Mouse (Mus musculus) B cell, adult (primary cell): Measurements from ENCODE around the gene Rpa1. TPM values are rescaled to one million over a fixed set of nuclear protein-coding genes. Genes with fewer than 3 reads are reported as not detected.

Experiments
- total RNA-seq: library from RNA; stranded (reverse); gene quantifications from 4 replicates; pipeline ENCODE4 v1.2.4, GENCODE M21; 2023; ENCODE audit not compliant: inconsistent age

Gene Rpa1
- 96.0 to 124 TPM (median 109 TPM) in 4 replicates for total RNA-seq

GRCm38 (mm10) chr11:75348199-75348889 is at the start of gene Rpa1, which contains the start of gene Smyd4:
Rpa1 (minus strand) TSS chr11:75348324.
Smyd4 (plus strand) TSS chr11:75348433.

Other genes starting within 250 kb of the Rpa1 start
- gene Hic1, start 178.8 kb downstream of the Rpa1 start, total RNA-seq, result 3.1 to 8.2 TPM (median 5.4 TPM) in 4 replicates
- gene Ovca2, start 169.5 kb downstream of the Rpa1 start, total RNA-seq, result 17.3 to 20.9 TPM (median 17.7 TPM) in 4 replicates
- 26.6 to 29.2 TPM (median 27.2 TPM) in 4 replicates for gene Dph1, start 157.1 kb downstream of the Rpa1 start, total RNA-seq
- 0.57 to 1.1 TPM (median 0.79 TPM) in 4 replicates for gene Rtn4rl1, start 154.5 kb downstream of the Rpa1 start, total RNA-seq
- 10.9 to 13.5 TPM (median 12.4 TPM) in 4 replicates for gene Smyd4, start 109 bp upstream of the Rpa1 start, total RNA-seq
- 0.72 to 1.8 TPM (median 1.3 TPM) in 3 of 4 replicates, not detected in the other for gene Serpinf1, start 74.4 kb upstream of the Rpa1 start, total RNA-seq
- gene Serpinf2, start 91.3 kb upstream of the Rpa1 start, total RNA-seq, result 0.26 to 0.63 TPM (median 0.33 TPM) in 4 replicates
- gene Wdr81, start 106.4 kb upstream of the Rpa1 start, total RNA-seq, result 44.4 to 54.6 TPM (median 46.7 TPM) in 4 replicates
- 1.6 to 3.9 TPM (median 2.8 TPM) in 4 replicates for gene Tlcd2, start 113.4 kb upstream of the Rpa1 start, total RNA-seq
- 222 to 234 TPM (median 231 TPM) in 4 replicates for gene Prpf8, start 138.5 kb upstream of the Rpa1 start, total RNA-seq
- 0.69 TPM in 1 of 4 replicates, not detected in the others for gene Rilp, start 161.8 kb upstream of the Rpa1 start, total RNA-seq
- gene Scarf1, start 165.2 kb upstream of the Rpa1 start, total RNA-seq, result 0.19 TPM in 1 of 4 replicates, not detected in the others
- 38.1 to 64.2 TPM (median 49.5 TPM) in 4 replicates for gene Slc43a2, start 183.4 kb upstream of the Rpa1 start, total RNA-seq
- 213 to 240 TPM (median 228 TPM) in 4 replicates for gene Pitpna, start 239.8 kb upstream of the Rpa1 start, total RNA-seq